Mouse (Mus musculus) liver, embryonic 14.5 days (tissue): ENCODE measurements at regions not wholly inside any gene's neighbourhood (a gene's known extent, or its start where the extent isn't known, plus 50 kb on each side); places are given as distances from the start of the nearest gene placed in this dataset.

Source experiments
- CTCF ChIP-seq: IDR thresholded peaks from 2 replicates; pipeline ENCODE4 v1.5.1; 2016; ENCODE audit warnings: antibody characterized with exemption, low read depth, control low read depth
- EP300 ChIP-seq: IDR thresholded peaks from 2 replicates; pipeline ENCODE4 v1.6.1; 2016; ENCODE audit warnings: antibody characterized with exemption, low read depth

DNA sequence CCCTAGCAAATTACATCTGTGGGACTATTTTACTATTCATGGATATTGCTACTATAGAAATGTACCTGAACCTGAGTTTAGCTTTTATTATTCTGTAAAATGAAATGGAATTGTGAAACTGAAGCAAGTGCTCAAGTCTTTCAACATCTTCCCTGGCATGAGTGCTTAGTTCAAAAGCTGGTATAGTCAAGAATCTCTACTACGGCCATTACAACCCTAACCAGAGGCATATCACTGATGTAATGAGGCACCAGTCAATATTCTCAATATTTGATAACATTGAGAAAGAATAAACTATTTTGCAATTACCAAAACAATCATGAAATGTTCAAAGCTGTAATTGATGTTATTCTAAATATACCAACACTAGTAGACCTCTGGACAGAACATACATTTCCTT lies 2034.3 kb upstream of the Cdh20 start:
- TF ChIP-seq CTCF (no peak), EP300 (no peak)
